8 mouse cellular contexts compared by ENCODE assay signal in the genomic region with DNA sequence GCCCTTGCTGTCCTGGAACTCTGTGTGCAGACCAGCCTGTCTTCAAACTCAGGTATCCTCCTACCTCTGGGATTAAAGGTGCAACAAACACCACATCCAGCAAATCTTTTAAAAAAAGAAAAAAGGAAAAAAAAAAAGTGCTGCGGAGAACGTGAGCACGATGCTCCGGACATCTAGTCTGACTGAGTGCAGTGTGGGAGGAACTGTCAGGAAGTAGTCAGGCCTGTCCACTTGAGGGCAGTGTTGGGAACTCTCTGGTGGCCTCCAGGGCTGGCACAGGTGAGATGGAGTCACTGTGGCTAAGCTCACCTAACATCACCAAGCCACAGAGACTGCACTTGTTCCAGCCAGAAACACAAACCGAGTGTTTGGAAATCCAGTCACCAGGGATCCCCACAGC. TPM values are rescaled to one million over a fixed set of nuclear protein-coding genes. Genes with fewer than 3 reads are reported as not detected.
A peak's percentile ranks its signal among the peaks of the same experiment; 100 is the strongest.
DNase-seq lines count a peak whose midpoint lies in the region; ATAC-seq and TF ChIP-seq lines count a peak whose summit lies in the region.

No protein-coding gene starts in this region.

- peak; percentile 34 for TF ChIP-seq CTCF in E14TG2a.4 (conservative IDR thresholded peaks at IDR 0.05; ENCODE audit: low read length)

- H3K4me3 ChIP-seq in hindbrain, embryonic 10.5 days = no peak overlapping the region
- no peak overlapping the region for H3K4me3 ChIP-seq in hindbrain, embryonic 13.5 days
- H3K4me3 ChIP-seq in E14TG2a.4 (replicated peaks; ENCODE audit: low read length) = no peak overlapping the region

- H3K27ac ChIP-seq in hindbrain, embryonic 10.5 days = no peak overlapping the region
- no peak overlapping the region for H3K27ac ChIP-seq in hindbrain, embryonic 13.5 days

- H3K36me3 ChIP-seq in hindbrain, embryonic 10.5 days = no peaks in the 10 kb centered on the region
- H3K36me3 ChIP-seq in hindbrain, embryonic 13.5 days = no peaks in the 10 kb centered on the region
- no peaks in the 10 kb centered on the region for H3K36me3 ChIP-seq in E14TG2a.4 (ENCODE audit: insufficient read depth, low read length)

- no peak for ATAC-seq in hindbrain, embryonic 13.5 days (ENCODE audit: low FRiP score)
- peak; percentile 84 for ATAC-seq in granulocyte monocyte progenitor cell, adult 5-6 weeks (replicated peaks; ENCODE audit: poor library complexity, severe bottlenecking)
- peak; percentile 49; the same call in 1 of the 2 replicates for ATAC-seq in megakaryocyte-erythroid progenitor cell, adult 5-6 weeks (replicated peaks; ENCODE audit: low FRiP score, low TSS enrichment, poor library complexity, severe bottlenecking)

- no peak overlapping the region for H3K4me2 ChIP-seq in hindbrain, embryonic 13.5 days

- H3K9me3 ChIP-seq in hindbrain, embryonic 10.5 days = peaks cover 2% of the 10 kb centered on the region
- H3K9me3 ChIP-seq in hindbrain, embryonic 13.5 days = no peaks in the 10 kb centered on the region
- H3K9me3 ChIP-seq in E14TG2a.4 (ENCODE audit: low read length) = peaks cover 3% of the 10 kb centered on the region

- H3K27me3 ChIP-seq in hindbrain, embryonic 10.5 days (ENCODE audit: insufficient read depth, poor library complexity, severe bottlenecking) = peaks cover 7% of the 10 kb centered on the region; the same call in 1 of the 2 replicates
- 0 out of 2 replicates have a peak, but pooled peaks cover 11% of the 10 kb centered on the region for H3K27me3 ChIP-seq in hindbrain, embryonic 13.5 days
- 0 out of 2 replicates have a peak, but pooled peaks cover 4% of the 10 kb centered on the region for H3K27me3 ChIP-seq in E14TG2a.4 (ENCODE audit: insufficient read depth, low read length)

- H3K9ac ChIP-seq in hindbrain, embryonic 13.5 days = no peak overlapping the region

- WGBS in hindbrain, embryonic 10.5 days = 35% methylated on average over 5 of the region's 5 CpGs
- WGBS in hindbrain, embryonic 13.5 days = 34% methylated on average over 5 of the region's 5 CpGs

- peak; percentile 24 for DNase-seq in hindbrain, embryonic 10.5 days (ENCODE audit: low spot score)
- peak; percentile 73 for DNase-seq in cerebellum, adult 11-12 months
- peak; percentile 73 to 79 for DNase-seq in kidney, postnatal 25 days
- DNase-seq in thymus, postnatal 14 days = peak; percentile 69

- no peaks in the 10 kb centered on the region for H3K4me1 ChIP-seq in hindbrain, embryonic 10.5 days (replicated peaks)
- H3K4me1 ChIP-seq in hindbrain, embryonic 13.5 days (replicated peaks) = no peaks in the 10 kb centered on the region
- H3K4me1 ChIP-seq in E14TG2a.4 (replicated peaks; ENCODE audit: low read depth, low read length) = no peaks in the 10 kb centered on the region

RNA-seq across cellular contexts. Expression of a gene that starts 8.1 kb away (rescaled TPM):
- polyA plus RNA-seq in hindbrain, embryonic 10.5 days (2016; fragmentation: Nextera tagmentation; extraction: Ambion mirVana) = 0.15 and 0.60 TPM in 2 replicates
- 0.40 and 0.44 TPM in 2 replicates for polyA plus RNA-seq in hindbrain, embryonic 13.5 days (2015; fragmentation: Nextera tagmentation; extraction: Ambion mirVana)
- not detected in 2 replicates for total RNA-seq in granulocyte monocyte progenitor cell, adult 5-6 weeks (2014; fragmentation: Nextera tagmentation)
- total RNA-seq in granulocyte monocyte progenitor cell, adult 5-6 weeks (2017) = not detected in 2 replicates
- total RNA-seq in megakaryocyte-erythroid progenitor cell, adult 5-6 weeks (2014; fragmentation: Nextera tagmentation) = not detected in 2 replicates
- not detected in 2 replicates for total RNA-seq in megakaryocyte-erythroid progenitor cell, adult 5-6 weeks (2017)

RNA-seq across cellular contexts. Expression of a gene that starts 8.5 kb away (rescaled TPM):
- polyA plus RNA-seq in hindbrain, embryonic 10.5 days (2016; fragmentation: Nextera tagmentation; extraction: Ambion mirVana) = 25.6 and 29.7 TPM in 2 replicates
- polyA plus RNA-seq in hindbrain, embryonic 13.5 days (2015; fragmentation: Nextera tagmentation; extraction: Ambion mirVana) = 21.5 and 21.8 TPM in 2 replicates
- 11.5 and 17.4 TPM in 2 replicates for total RNA-seq in granulocyte monocyte progenitor cell, adult 5-6 weeks (2014; fragmentation: Nextera tagmentation)
- total RNA-seq in granulocyte monocyte progenitor cell, adult 5-6 weeks (2017) = 13.3 and 18.0 TPM in 2 replicates
- total RNA-seq in megakaryocyte-erythroid progenitor cell, adult 5-6 weeks (2014; fragmentation: Nextera tagmentation) = 6.3 and 13.0 TPM in 2 replicates
- total RNA-seq in megakaryocyte-erythroid progenitor cell, adult 5-6 weeks (2017) = 3.8 and 4.8 TPM in 2 replicates

RNA-seq across cellular contexts. Expression of a gene that starts 15.4 kb away (rescaled TPM):
- polyA plus RNA-seq in hindbrain, embryonic 10.5 days (2016; fragmentation: Nextera tagmentation; extraction: Ambion mirVana) = 6.6 and 11.0 TPM in 2 replicates
- polyA plus RNA-seq in hindbrain, embryonic 13.5 days (2015; fragmentation: Nextera tagmentation; extraction: Ambion mirVana) = 18.4 and 20.2 TPM in 2 replicates
- total RNA-seq in granulocyte monocyte progenitor cell, adult 5-6 weeks (2014; fragmentation: Nextera tagmentation) = not detected in 2 replicates
- not detected in 2 replicates for total RNA-seq in granulocyte monocyte progenitor cell, adult 5-6 weeks (2017)
- total RNA-seq in megakaryocyte-erythroid progenitor cell, adult 5-6 weeks (2014; fragmentation: Nextera tagmentation) = 0.27 TPM in 1 of 2 replicates, not detected in the other
- 0.50 and 2.9 TPM in 2 replicates for total RNA-seq in megakaryocyte-erythroid progenitor cell, adult 5-6 weeks (2017)

Comparison
In these comparisons a context has a peak if more than half of its experiments do, and no peak if none do; other contexts are left out.
1. DNase-seq: peak in every context shown above with its lines; median percentile 76 in kidney, postnatal 25 days; 73 in cerebellum, adult 11-12 months; 69 in thymus, postnatal 14 days; 24 in hindbrain, embryonic 10.5 days.